Mouse (Mus musculus) heart, postnatal 0 days (tissue): ENCODE data around the gene Olfml2b. TPM values are rescaled to one million over a fixed set of nuclear protein-coding genes. Genes with fewer than 3 reads are reported as not detected.

Experiments
- ATAC-seq: fragments of 200-750 bp; cut with Nextera tagmentation; 2 replicates; pipeline ENCODE4 v1.8.0; 2017; ENCODE audit warnings: low read depth, moderate number of reproducible peaks, moderate library complexity; ENCODE audit not compliant: insufficient read depth
- DNase-seq: peaks from one replicate; pipeline ENCODE4 v3.0.0-alpha.2; 2016; ENCODE audit warnings: low spot score
- H3K27ac ChIP-seq: fragments of 300-500 bp; sonication (generic); 2 replicates; pipeline ENCODE4 v1.5.1; 2014; ENCODE audit warnings: low read depth, mild to moderate bottlenecking
- H3K27me3 ChIP-seq: fragments of 300-500 bp; sonication (generic); 2 replicates; pipeline ENCODE4 v1.6.1; 2014; ENCODE audit warnings: low read length, mixed read lengths; ENCODE audit not compliant: control insufficient read depth, insufficient read depth
- H3K36me3 ChIP-seq: fragments of 300-500 bp; sonication (generic); replicated peaks from 2 replicates; pipeline ENCODE4 v1.6.1; 2014; ENCODE audit warnings: low read length, mixed read lengths; ENCODE audit not compliant: control insufficient read depth, insufficient read depth
- H3K4me1 ChIP-seq: fragments of 300-500 bp; sonication (generic); 2 replicates; pipeline ENCODE4 v1.6.1; 2014; ENCODE audit warnings: antibody characterized with exemption; ENCODE audit not compliant: control insufficient read depth, insufficient read depth
- H3K4me2 ChIP-seq: fragments of 300-500 bp; sonication (generic); 2 replicates; pipeline ENCODE4 v1.6.1; 2014; ENCODE audit warnings: low read depth, mild to moderate bottlenecking, low read length, moderate library complexity
- H3K4me3 ChIP-seq: fragments of 300-500 bp; sonication (generic); 2 replicates; pipeline ENCODE4 v1.5.1; 2014; ENCODE audit warnings: low read depth, low read length
- H3K9ac ChIP-seq: fragments of 300-500 bp; sonication (generic); replicated peaks from 2 replicates; pipeline ENCODE4 v1.6.1; 2014; ENCODE audit warnings: low read depth, low read length, mixed read lengths
- H3K9me3 ChIP-seq: fragments of 300-500 bp; sonication (generic); replicated peaks from 2 replicates; pipeline ENCODE4 v1.6.1; 2016; ENCODE audit warnings: low read length; ENCODE audit not compliant: control insufficient read depth
- CTCF ChIP-seq: IDR thresholded peaks from 2 replicates; pipeline ENCODE4 v1.5.1; 2016; ENCODE audit warnings: antibody characterized with exemption, control low read depth, low read depth
- EP300 ChIP-seq: IDR thresholded peaks from 2 replicates; pipeline ENCODE4 v1.6.1; 2016; ENCODE audit warnings: antibody characterized with exemption, low read depth
- WGBS: fragments of 180-500 bp; shearing (Covaris S2); extraction: QIAGEN DNeasy Blood & Tissue Kit; methylation state at CpG from one replicate; pipeline ENCODE4 v1.1.7; 2014; 5-methylcytosine and 5-hydroxymethylcytosine counted together
- polyA plus RNA-seq: library from polyadenylated mRNA; unstranded; fragments of >200 nt; fragmentation: Nextera tagmentation; extraction: Ambion mirVana; gene quantifications from 2 replicates; pipeline ENCODE4 v1.2.1, GENCODE M21; 2015
- total RNA-seq: library from RNA; depleted of rRNA; stranded (reverse); fragments of >200 nt; gene quantifications from 2 replicates; pipeline ENCODE4 v1.2.3, GENCODE M21; 2014; ENCODE audit warnings: low replicate concordance; rRNA removed

The Olfml2b gene
- total and polyA plus RNA-seq, 2 experiments from 2014 or later, result 26.3 to 63.0 TPM

DNA sequence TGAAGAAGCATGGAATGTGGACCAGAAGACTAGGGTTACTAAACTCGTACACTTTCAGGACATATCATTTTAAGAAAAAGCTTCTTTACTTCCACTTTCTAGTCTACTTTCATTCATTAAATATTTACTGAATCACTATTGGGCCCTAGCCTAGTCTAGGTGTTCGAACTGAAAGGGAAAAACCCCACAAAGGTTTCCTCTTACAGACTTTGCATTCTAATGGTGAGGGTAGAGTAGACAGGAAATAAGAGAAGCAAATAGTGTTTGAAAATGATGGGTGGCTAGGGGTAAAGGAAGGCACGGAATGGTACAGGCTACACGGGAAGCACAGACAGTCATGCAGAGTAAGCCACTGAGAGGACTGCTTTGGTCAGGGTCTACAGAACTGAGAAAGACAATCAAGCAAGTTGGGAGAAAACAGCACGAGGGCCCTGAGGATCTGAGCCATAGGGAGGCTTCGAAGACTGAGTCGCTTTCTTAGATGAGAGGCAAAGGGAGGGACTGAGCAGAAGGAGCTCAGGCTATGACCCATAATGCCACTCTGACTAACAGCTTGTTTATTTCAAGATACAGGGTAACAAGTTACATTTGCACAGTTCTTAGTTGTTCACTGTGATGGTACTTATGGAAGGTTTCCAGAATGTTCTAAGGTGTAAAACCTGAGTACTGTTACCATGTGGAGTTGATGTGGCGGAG lies 85.1 kb downstream of the Olfml2b start:
- H3K4me1 ChIP-seq, result no peaks in the 10 kb centered on the region
- H3K4me2 ChIP-seq, result no peak overlapping the region
- TF ChIP-seq EP300 (no peak), CTCF (no peak)
- DNase-seq (no peak), ATAC-seq (no peak)
- H3K27ac ChIP-seq, result no peak overlapping the region
- no peak overlapping the region for H3K9ac ChIP-seq
- no peaks in the 10 kb centered on the region for H3K27me3 ChIP-seq
- no peak overlapping the region for H3K4me3 ChIP-seq
- H3K9me3 ChIP-seq, result no peaks in the 10 kb centered on the region
- H3K36me3 ChIP-seq, result no peaks in the 10 kb centered on the region
- WGBS, result 87% methylated on average over 8 of the region's 8 CpGs

- Histone ChIP-seq H3K4me3 (no peak overlapping the region), H3K9me3 (no peaks in the 10 kb centered on the region), H3K9ac (no peak overlapping the region), H3K4me1 (no peaks in the 10 kb centered on the region), H3K27ac (no peak overlapping the region), H3K4me2 (no peak overlapping the region), H3K36me3 (no peaks in the 10 kb centered on the region), H3K27me3 (no peaks in the 10 kb centered on the region)
- TF ChIP-seq CTCF (no peak), EP300 (no peak)
- 74% methylated on average over 11 of the region's 11 CpGs for WGBS
- ATAC-seq (no peak), DNase-seq (no peak)
Observed at GRCm38 (mm10) chr1:170731865-170732595, 87.7 kb downstream of the Olfml2b start.

Other genes with a start within 250 kb of the Olfml2b start
- 0.99 and 22.1 TPM in 2 replicates for gene Nos1ap, start 54.7 kb upstream of the Olfml2b start, total RNA-seq
- 7.7 and 10.3 TPM in 2 replicates for gene Nos1ap, start 54.7 kb upstream of the Olfml2b start, polyA plus RNA-seq
- 41.2 and 41.5 TPM in 2 replicates for gene Atf6, start 223.2 kb downstream of the Olfml2b start, total RNA-seq
- 11.2 and 13.0 TPM in 2 replicates for gene Atf6, start 223.2 kb downstream of the Olfml2b start, polyA plus RNA-seq
- gene Gm26620, start 240.5 kb downstream of the Olfml2b start, total RNA-seq, result 1.6 and 4.3 TPM in 2 replicates
- gene Gm26620, start 240.5 kb downstream of the Olfml2b start, polyA plus RNA-seq, result 1.0 and 1.4 TPM in 2 replicates
- 13.0 and 15.6 TPM in 2 replicates for gene Dusp12, start 241.0 kb downstream of the Olfml2b start, total RNA-seq
- 19.3 and 21.7 TPM in 2 replicates for gene Dusp12, start 241.0 kb downstream of the Olfml2b start, polyA plus RNA-seq